Mouse (Mus musculus) CD4-positive, CD25-positive, alpha-beta regulatory T cell, adult 4 months (primary cell): ENCODE measurements at regions not wholly inside any gene's neighbourhood (a gene's known extent, or its start where the extent isn't known, plus 50 kb on each side); places are given as distances from the start of the nearest gene placed in this dataset.

Experiments used
- ATAC-seq: one replicate; pipeline ENCODE4 v1.8.0; 2017

DNA sequence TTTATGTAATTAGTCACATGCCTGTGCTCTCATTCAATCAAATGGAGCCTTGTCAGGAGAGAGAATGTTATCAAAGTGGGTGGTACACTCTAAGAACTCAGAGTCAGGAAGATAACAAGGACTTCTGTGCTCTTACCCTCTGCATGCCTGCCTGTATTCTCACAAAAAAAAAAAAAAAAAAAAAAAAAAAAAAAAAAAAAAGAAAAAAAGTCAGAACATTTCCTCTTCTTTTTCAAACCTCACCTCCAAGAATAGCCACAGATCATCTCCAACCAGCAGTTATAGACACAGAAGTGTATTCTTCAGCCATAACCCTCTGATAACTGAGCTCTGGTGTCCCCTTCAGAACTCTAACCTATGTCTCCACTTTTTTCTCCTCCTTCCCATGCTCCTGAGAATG lies 77.5 kb downstream of the Abo start:
- no peak for ATAC-seq

- no peak for ATAC-seq
Observed at GRCm38 (mm10) chr2:26777016-26777415, 87.8 kb downstream of the Abo start.

- ATAC-seq, result peak; percentile 73
Observed at GRCm38 (mm10) chr2:26753357-26753756, 82.3 kb upstream of the Lcn4 start.

- no peak for ATAC-seq
Observed at GRCm38 (mm10) chr2:26751916-26752315, 80.8 kb upstream of the Lcn4 start.

GRCm38 (mm10) chr2:26744341-26744740 lies 73.3 kb upstream of the Lcn4 start:
- peak; percentile 20 for ATAC-seq

DNA sequence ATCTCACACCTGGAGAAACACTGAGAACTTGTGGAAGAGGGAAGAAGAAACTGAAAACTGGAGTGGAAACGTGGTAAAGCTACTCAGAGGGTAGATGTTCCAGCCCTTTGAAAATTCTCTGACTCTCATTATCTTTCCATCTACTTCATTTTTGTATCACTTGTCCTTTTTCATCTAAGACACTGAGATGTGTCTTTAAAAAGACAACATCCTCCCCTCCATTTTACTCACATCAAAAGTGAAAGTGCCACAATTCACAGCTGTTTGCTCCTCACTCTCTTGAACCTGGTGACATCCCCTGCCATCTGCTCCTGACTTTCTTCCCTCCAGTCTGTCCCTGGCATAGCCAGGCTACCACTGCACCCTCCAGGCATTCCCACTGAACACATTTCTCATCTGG lies 67.8 kb upstream of the Lcn4 start:
- peak; percentile 66 for ATAC-seq

DNA sequence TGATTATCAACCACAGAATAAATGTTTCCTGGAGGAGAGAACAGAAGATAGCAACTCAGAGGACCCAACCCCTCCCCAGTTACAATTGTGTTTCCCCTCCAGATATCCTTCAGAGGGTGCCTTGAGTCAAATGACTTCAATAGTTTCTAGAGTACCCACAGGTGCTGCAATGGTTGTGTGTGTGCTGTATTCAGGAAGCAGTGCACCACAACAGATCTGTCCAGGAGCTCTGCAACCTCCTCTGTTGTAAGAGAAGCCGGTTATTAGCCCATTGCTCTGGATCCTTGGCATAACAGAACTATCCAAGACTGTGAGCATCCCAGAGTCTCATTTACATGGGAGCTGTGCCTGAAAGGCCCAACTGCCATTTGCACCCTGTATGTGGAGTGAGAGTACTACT lies 66.6 kb upstream of the Lcn4 start:
- no peak for ATAC-seq
